Mouse (Mus musculus) adrenal gland, adult (tissue): ENCODE measurements around the gene Rps29.
A peak's percentile ranks its signal among the peaks of the same experiment; 100 is the strongest.
"Not testable (repeated sequence)": the region's sequence is repeated elsewhere in the genome, so short reads cannot be mapped to it uniquely, and the experiment has no call there.

Source experiments
- DNase-seq, 2 experiments: peaks; one replicate each; pipeline ENCODE4 v3.0.0; 2022 to 2023; ENCODE audit warnings: low spot score in 1 of 2; ENCODE audit not compliant: inconsistent age in 2 of 2

Rps29 gene

GRCm38 (mm10) chr12:69181800-69182199, 22.8 kb upstream of the Rps29 start:
- no peak for DNase-seq

GRCm38 (mm10) chr12:69179371-69179770, 20.4 kb upstream of the Rps29 start:
- no peak for DNase-seq

GRCm38 (mm10) chr12:69177526-69177925, 18.5 kb upstream of the Rps29 start:
- no peak for DNase-seq

GRCm38 (mm10) chr12:69175975-69176374, 17.0 kb upstream of the Rps29 start:
- DNase-seq = no peak

GRCm38 (mm10) chr12:69171307-69171706, 12.3 kb upstream of the Rps29 start:
- no peak for DNase-seq

GRCm38 (mm10) chr12:69168461-69169106, 9.6 kb upstream of the Rps29 start, which contains the start of gene Lrr1:
TSS of gene Lrr1 (plus strand) at chr12:69168814.
- DNase-seq = peak; percentile 88 to 98

- DNase-seq = no peak
Observed at GRCm38 (mm10) chr12:69167656-69168460, 8.9 kb upstream of the Rps29 start.

- DNase-seq = not testable (repeated sequence)
Observed at GRCm38 (mm10) chr12:69166861-69167581, 8.0 kb upstream of the Rps29 start.

GRCm38 (mm10) chr12:69164904-69165303, 5.9 kb upstream of the Rps29 start:
- DNase-seq = no peak

- not testable (repeated sequence) for DNase-seq
Observed at GRCm38 (mm10) chr12:69163586-69163985, 4.6 kb upstream of the Rps29 start.

GRCm38 (mm10) chr12:69160677-69161076, 1.7 kb upstream of the Rps29 start:
- peak in 1 of 2 experiments; percentile 30 for DNase-seq

- DNase-seq = peak in 1 of 2 experiments; percentile 82
Observed at GRCm38 (mm10) chr12:69159578-69159940, 573 bp upstream of the Rps29 start.

- no peak for DNase-seq
Observed at GRCm38 (mm10) chr12:69158366-69158764, 621 bp downstream of the Rps29 start.

GRCm38 (mm10) chr12:69157107-69157506, 1.9 kb downstream of the Rps29 start:
- DNase-seq = peak in 1 of 2 experiments; percentile 21

GRCm38 (mm10) chr12:69156436-69156835, 2.5 kb downstream of the Rps29 start:
- DNase-seq = peak in 1 of 2 experiments; percentile 18

GRCm38 (mm10) chr12:69155923-69156322, 3.1 kb downstream of the Rps29 start:
- no peak for DNase-seq

GRCm38 (mm10) chr12:69150049-69150448, 8.9 kb downstream of the Rps29 start:
- DNase-seq = no peak

- no peak for DNase-seq
Observed at GRCm38 (mm10) chr12:69147166-69147735, 11.7 kb downstream of the Rps29 start.

GRCm38 (mm10) chr12:69143460-69143859, 15.5 kb downstream of the Rps29 start:
- DNase-seq = no peak

- no peak for DNase-seq
Observed at GRCm38 (mm10) chr12:69139841-69140240, 19.1 kb downstream of the Rps29 start.

- DNase-seq = no peak
Observed at GRCm38 (mm10) chr12:69139201-69139600, 19.8 kb downstream of the Rps29 start.
